Mouse (Mus musculus) cortical plate, adult 2 months (tissue): ENCODE measurements around the gene Tpmt. TPM values are rescaled to one million over a fixed set of nuclear protein-coding genes. Genes with fewer than 3 reads are reported as not detected.

Experiments used
- H3K27ac ChIP-seq: fragments of 200-500 bp; 2 replicates; pipeline ENCODE4 v1.5.1; 2012; ENCODE audit warnings: low read length, control low read depth, inconsistent platforms; ENCODE audit not compliant: insufficient read depth
- H3K4me1 ChIP-seq: fragments of 200-500 bp; 2 replicates; pipeline ENCODE4 v1.6.1; 2011; ENCODE audit warnings: low read length; ENCODE audit not compliant: control insufficient read depth, insufficient read depth
- H3K4me3 ChIP-seq: fragments of 200-500 bp; 2 replicates; pipeline ENCODE4 v1.5.1; 2011; ENCODE audit warnings: mild to moderate bottlenecking, low read length, control low read depth; ENCODE audit not compliant: insufficient read depth
- CTCF ChIP-seq: fragments of 200-500 bp; IDR thresholded peaks from 2 replicates; pipeline ENCODE4 v1.5.1; 2011; ENCODE audit warnings: mild to moderate bottlenecking, control low read depth, low read length; ENCODE audit not compliant: insufficient read depth; ENCODE audit errors: extremely low read depth
- POLR2A ChIP-seq: fragments of 200-500 bp; IDR thresholded peaks from 2 replicates; pipeline ENCODE4 v1.6.1; 2011; ENCODE audit warnings: mild to moderate bottlenecking, low read length, control low read depth; ENCODE audit not compliant: insufficient read depth; ENCODE audit errors: extremely low read depth
- polyA plus RNA-seq: library from polyadenylated mRNA; depleted of rRNA; stranded (reverse); fragments of >200 nt; gene quantifications from 2 replicates; pipeline ENCODE4 v1.2.3, GENCODE M21; 2012

Gene Tpmt
- polyA plus RNA-seq, 1 experiment: 13.9 TPM

GRCm38 (mm10) chr13:47070329-47071080 lies 26.0 kb upstream of the Tpmt start:
- TF ChIP-seq POLR2A: no peak
- Histone ChIP-seq H3K4me1 (no peaks in the 10 kb centered on the region), H3K4me3 (no peak overlapping the region), H3K27ac (no peak overlapping the region)

GRCm38 (mm10) chr13:47067001-47067400 lies 22.5 kb upstream of the Tpmt start:
- Histone ChIP-seq H3K27ac (no peak overlapping the region), H3K4me1 (no peaks in the 10 kb centered on the region), H3K4me3 (no peak overlapping the region)
- TF ChIP-seq CTCF (no peak), POLR2A (no peak)

GRCm38 (mm10) chr13:47066516-47066915 lies 22.0 kb upstream of the Tpmt start:
- no peak overlapping the region for H3K27ac ChIP-seq
- H3K4me3 ChIP-seq: no peak overlapping the region
- H3K4me1 ChIP-seq: no peaks in the 10 kb centered on the region
- no peak for TF ChIP-seq CTCF
- TF ChIP-seq POLR2A: no peak

- H3K27ac ChIP-seq: no peak overlapping the region
- no peaks in the 10 kb centered on the region for H3K4me1 ChIP-seq
- no peak overlapping the region for H3K4me3 ChIP-seq
- TF ChIP-seq CTCF: no peak
- TF ChIP-seq POLR2A: no peak
Measured at GRCm38 (mm10) chr13:47063985-47064760, 19.6 kb upstream of the Tpmt start.

GRCm38 (mm10) chr13:47062756-47063155 lies 18.2 kb upstream of the Tpmt start:
- TF ChIP-seq POLR2A (no peak), CTCF (no peak)
- Histone ChIP-seq H3K4me3 (no peak overlapping the region), H3K4me1 (no peaks in the 10 kb centered on the region), H3K27ac (no peak overlapping the region)

GRCm38 (mm10) chr13:47056781-47057180 lies 12.2 kb upstream of the Tpmt start:
- Histone ChIP-seq H3K27ac (no peak overlapping the region), H3K4me3 (no peak overlapping the region), H3K4me1 (peaks cover 2% of the 10 kb centered on the region)
- TF ChIP-seq CTCF (no peak), POLR2A (no peak)

GRCm38 (mm10) chr13:47056126-47056525 lies 11.6 kb upstream of the Tpmt start:
- no peak overlapping the region for H3K4me3 ChIP-seq
- no peak for TF ChIP-seq CTCF
- no peak overlapping the region for H3K27ac ChIP-seq
- H3K4me1 ChIP-seq: peaks cover 2% of the 10 kb centered on the region

GRCm38 (mm10) chr13:47053971-47054370 lies 9.4 kb upstream of the Tpmt start:
- no peak overlapping the region for H3K4me3 ChIP-seq
- H3K27ac ChIP-seq: no peak overlapping the region
- no peak for TF ChIP-seq CTCF
- no peak for TF ChIP-seq POLR2A
- H3K4me1 ChIP-seq: peaks cover 2% of the 10 kb centered on the region

GRCm38 (mm10) chr13:47050009-47050408 lies 5.5 kb upstream of the Tpmt start:
- H3K4me1 ChIP-seq: no peaks in the 10 kb centered on the region
- no peak overlapping the region for H3K27ac ChIP-seq

GRCm38 (mm10) chr13:47047996-47048395 lies 3.5 kb upstream of the Tpmt start:
- H3K4me1 ChIP-seq: no peaks in the 10 kb centered on the region
- no peak overlapping the region for H3K27ac ChIP-seq

More at GRCm38 (mm10) chr13:47050009-47050408, 5.5 kb upstream of the Tpmt start:
- H3K4me3 ChIP-seq: no peak overlapping the region
- no peak for TF ChIP-seq CTCF
- TF ChIP-seq POLR2A: no peak

More at GRCm38 (mm10) chr13:47047996-47048395, 3.5 kb upstream of the Tpmt start:
- TF ChIP-seq CTCF (no peak), POLR2A (no peak)
- H3K4me3 ChIP-seq: no peak overlapping the region
